Mouse (Mus musculus) R1 (cell line): ENCODE data around the gene Fam83b.

Source experiments
- DNase-seq: peaks from one replicate; pipeline ENCODE4 v3.0.0-alpha.2; 2018; ENCODE audit warnings: low read depth, low spot score

Fam83b gene

GRCm38 (mm10) chr9:76523075-76523474 is 43.8 kb downstream of the Fam83b start:
- DNase-seq: no peak

GRCm38 (mm10) chr9:76521640-76522039 is 45.3 kb downstream of the Fam83b start:
- DNase-seq: no peak

GRCm38 (mm10) chr9:76518665-76519064 is 48.3 kb downstream of the Fam83b start:
- peak; percentile 25 for DNase-seq

- DNase-seq: no peak
These were observed 61.3 kb downstream of the Fam83b start for GRCm38 (mm10) chr9:76505650-76506049.

GRCm38 (mm10) chr9:76489737-76490136 is 77.2 kb downstream of the Fam83b start:
- no peak for DNase-seq

- DNase-seq: no peak
These were observed 86.8 kb downstream of the Fam83b start for GRCm38 (mm10) chr9:76480088-76480487.

- DNase-seq: no peak
These were observed 97.4 kb downstream of the Fam83b start for GRCm38 (mm10) chr9:76469500-76469899.

- DNase-seq: peak; percentile 25
These were observed 105.4 kb downstream of the Fam83b start for GRCm38 (mm10) chr9:76461547-76461946.

- no peak for DNase-seq
These were observed 111.2 kb downstream of the Fam83b start for GRCm38 (mm10) chr9:76455703-76456102.
